Mouse (Mus musculus) testis, adult 2 months (tissue): ENCODE measurements at regions not wholly inside any gene's neighbourhood (a gene's known extent, or its start where the extent isn't known, plus 50 kb on each side); places are given as distances from the start of the nearest gene placed in this dataset.

Source experiments
- H3K27ac ChIP-seq: fragments of 200-500 bp; 2 replicates; pipeline ENCODE4 v1.5.1; 2012; ENCODE audit warnings: low read depth, low read length; ENCODE audit not compliant: control insufficient read depth, insufficient read depth
- H3K27me3 ChIP-seq: fragments of 200-500 bp; 2 replicates; pipeline ENCODE4 v1.6.1; 2012; ENCODE audit warnings: mild to moderate bottlenecking, low read length, moderate library complexity; ENCODE audit not compliant: control insufficient read depth, insufficient read depth
- H3K36me3 ChIP-seq: fragments of 200-500 bp; 2 replicates; pipeline ENCODE4 v1.6.1; 2012; ENCODE audit warnings: mild to moderate bottlenecking, low read length; ENCODE audit not compliant: control insufficient read depth, insufficient read depth
- H3K4me1 ChIP-seq: fragments of 200-500 bp; 2 replicates; pipeline ENCODE4 v1.6.1; 2012; ENCODE audit warnings: low read length; ENCODE audit not compliant: control insufficient read depth, insufficient read depth
- H3K4me3 ChIP-seq: fragments of 200-500 bp; 2 replicates; pipeline ENCODE4 v1.5.1; 2012; ENCODE audit warnings: low read depth, mild to moderate bottlenecking, low read length, moderate library complexity, mixed read lengths; ENCODE audit not compliant: control insufficient read depth
- CTCF ChIP-seq: fragments of 200-500 bp; IDR thresholded peaks from 2 replicates; pipeline ENCODE4 v1.5.1; 2012; ENCODE audit warnings: low read depth, mild to moderate bottlenecking, inconsistent platforms, low read length, moderate library complexity; ENCODE audit not compliant: control insufficient read depth, insufficient read depth, insufficient replicate concordance
- POLR2A ChIP-seq: fragments of 200-500 bp; IDR thresholded peaks from 2 replicates; pipeline ENCODE4 v1.6.1; 2012; ENCODE audit warnings: low read depth, mild to moderate bottlenecking, inconsistent platforms, low read length, moderate library complexity; ENCODE audit not compliant: control insufficient read depth

DNA sequence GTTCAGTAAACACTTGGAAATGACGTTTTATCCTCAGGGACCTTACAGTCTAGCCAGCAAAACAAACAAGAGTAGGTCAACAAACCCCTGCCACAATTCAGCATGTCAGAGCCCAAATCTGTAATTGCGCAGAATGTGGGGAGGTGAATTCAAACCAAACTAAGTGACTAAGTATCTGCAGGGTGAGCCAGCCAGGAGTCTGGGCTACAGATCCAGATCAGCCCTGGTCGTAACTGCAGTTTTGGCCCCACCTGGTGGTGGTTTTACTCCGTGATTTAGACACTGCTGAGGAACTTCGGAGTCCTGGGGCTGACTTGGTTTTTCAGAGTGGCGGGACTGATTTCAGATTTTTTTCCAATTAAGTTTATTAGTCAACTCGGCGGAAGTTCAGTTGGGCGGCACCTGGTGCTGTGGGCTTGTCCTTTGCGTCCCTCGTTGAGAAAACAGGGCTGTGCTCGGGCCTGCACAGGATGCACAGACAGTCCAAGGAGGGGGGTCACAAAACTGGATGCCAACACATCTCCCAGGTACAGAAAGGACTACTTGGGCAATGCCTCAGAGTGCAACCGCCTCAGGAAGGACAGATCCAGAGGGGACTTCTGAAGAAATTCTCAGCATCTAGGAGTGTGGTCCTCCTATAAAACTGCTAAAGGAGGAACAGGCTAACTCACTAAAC, 107.6 kb upstream of the 1700066M21Rik start:
- H3K4me1 ChIP-seq: no peaks in the 10 kb centered on the region
- H3K27ac ChIP-seq: no peak overlapping the region
- TF ChIP-seq CTCF (no peak; the same call in 1 of the 2 replicates), POLR2A (no peak)
- H3K36me3 ChIP-seq: no peaks in the 10 kb centered on the region
- no peak overlapping the region for H3K4me3 ChIP-seq
- H3K27me3 ChIP-seq: no peaks in the 10 kb centered on the region

DNA sequence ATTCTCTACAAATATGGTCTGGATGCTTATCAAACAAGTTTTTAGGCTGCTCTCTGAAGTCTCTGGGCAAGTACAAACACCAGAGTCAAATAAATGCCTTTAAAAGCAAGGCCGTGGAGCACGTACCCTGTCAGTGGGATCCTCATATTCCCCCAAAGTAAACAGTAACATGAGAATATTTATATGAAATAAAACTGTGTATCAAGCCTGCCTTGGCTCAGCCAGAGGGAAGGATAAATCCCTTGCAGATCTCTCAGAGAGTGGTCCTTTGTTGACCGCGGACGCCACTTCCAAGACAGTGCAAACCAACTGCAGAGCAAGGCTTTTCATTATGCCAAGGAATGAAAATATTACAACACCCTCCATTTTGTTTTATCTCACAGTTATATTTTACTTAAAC, 104.8 kb upstream of the 1700066M21Rik start:
- Histone ChIP-seq H3K4me1 (no peaks in the 10 kb centered on the region), H3K27ac (no peak overlapping the region), H3K4me3 (no peak overlapping the region), H3K36me3 (no peaks in the 10 kb centered on the region), H3K27me3 (no peaks in the 10 kb centered on the region)
- TF ChIP-seq POLR2A (no peak), CTCF (no peak)

DNA sequence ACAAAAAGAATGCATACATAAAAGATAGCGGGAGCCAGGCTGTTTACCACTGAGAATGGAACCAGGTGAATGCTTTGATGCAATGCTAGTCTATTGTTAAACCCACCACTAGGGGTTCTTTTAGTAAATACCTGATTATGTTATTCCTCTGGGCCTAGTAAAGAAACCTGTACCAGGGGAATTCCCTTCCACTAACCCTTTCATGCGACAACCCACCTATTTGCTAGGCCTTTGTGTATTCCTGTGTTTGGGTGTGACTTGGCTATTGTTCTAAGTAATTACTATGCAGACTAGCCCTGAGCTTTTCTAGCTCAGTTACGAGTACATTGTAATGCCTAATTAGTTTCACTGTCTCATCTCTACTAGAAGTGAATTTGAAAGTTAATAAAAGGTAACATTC, 95.9 kb upstream of the 1700066M21Rik start:
- no peak overlapping the region for H3K4me3 ChIP-seq
- H3K36me3 ChIP-seq: no peaks in the 10 kb centered on the region
- TF ChIP-seq CTCF (no peak), POLR2A (no peak)
- H3K27me3 ChIP-seq: no peaks in the 10 kb centered on the region
- H3K4me1 ChIP-seq: no peaks in the 10 kb centered on the region
- no peak overlapping the region for H3K27ac ChIP-seq

DNA sequence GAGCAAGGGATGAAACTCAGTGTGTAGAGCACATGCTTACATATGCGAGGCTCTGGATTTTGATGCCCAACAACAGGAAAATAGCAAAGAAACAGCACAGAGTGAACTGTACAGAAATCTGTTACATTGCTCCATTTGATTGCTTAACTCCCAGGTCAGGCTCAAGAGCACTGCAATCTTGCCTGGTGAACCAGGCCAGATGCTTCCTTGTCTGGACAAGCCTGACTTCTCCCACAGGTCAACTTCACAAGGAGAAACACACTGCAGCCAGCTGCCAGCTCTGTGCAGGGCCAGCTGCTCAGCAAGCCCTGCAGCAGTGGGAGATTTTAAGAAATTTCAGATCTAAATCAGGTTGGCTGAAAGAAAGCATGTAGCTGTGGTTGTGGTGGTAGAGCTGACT, 81.2 kb upstream of the 1700066M21Rik start:
- Histone ChIP-seq H3K27me3 (no peaks in the 10 kb centered on the region), H3K27ac (no peak overlapping the region), H3K4me3 (no peak overlapping the region), H3K4me1 (no peaks in the 10 kb centered on the region), H3K36me3 (no peaks in the 10 kb centered on the region)
- TF ChIP-seq CTCF (no peak), POLR2A (no peak)

DNA sequence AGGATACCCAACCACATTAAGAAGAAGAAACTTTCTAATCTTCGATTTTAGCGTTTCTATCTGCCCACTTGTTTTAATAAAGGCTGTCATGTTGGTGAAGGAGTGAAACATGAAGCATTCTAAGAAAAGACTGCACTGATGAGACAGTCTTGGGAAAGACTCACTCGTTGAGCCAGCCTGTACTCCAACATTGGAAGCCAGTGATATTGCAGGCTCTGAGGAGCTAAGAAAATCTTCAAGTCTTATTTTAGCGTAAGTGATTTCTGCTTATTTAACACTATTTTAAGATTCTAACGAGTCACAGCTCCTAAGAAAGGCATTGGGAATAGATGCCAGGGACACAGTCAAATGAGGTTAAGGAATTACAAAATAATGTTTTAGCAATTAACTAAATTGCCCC, 78.9 kb upstream of the 1700066M21Rik start:
- Histone ChIP-seq H3K36me3 (no peaks in the 10 kb centered on the region), H3K27me3 (no peaks in the 10 kb centered on the region), H3K27ac (no peak overlapping the region), H3K4me1 (no peaks in the 10 kb centered on the region), H3K4me3 (no peak overlapping the region)
- TF ChIP-seq CTCF: no peak
- no peak for TF ChIP-seq POLR2A

DNA sequence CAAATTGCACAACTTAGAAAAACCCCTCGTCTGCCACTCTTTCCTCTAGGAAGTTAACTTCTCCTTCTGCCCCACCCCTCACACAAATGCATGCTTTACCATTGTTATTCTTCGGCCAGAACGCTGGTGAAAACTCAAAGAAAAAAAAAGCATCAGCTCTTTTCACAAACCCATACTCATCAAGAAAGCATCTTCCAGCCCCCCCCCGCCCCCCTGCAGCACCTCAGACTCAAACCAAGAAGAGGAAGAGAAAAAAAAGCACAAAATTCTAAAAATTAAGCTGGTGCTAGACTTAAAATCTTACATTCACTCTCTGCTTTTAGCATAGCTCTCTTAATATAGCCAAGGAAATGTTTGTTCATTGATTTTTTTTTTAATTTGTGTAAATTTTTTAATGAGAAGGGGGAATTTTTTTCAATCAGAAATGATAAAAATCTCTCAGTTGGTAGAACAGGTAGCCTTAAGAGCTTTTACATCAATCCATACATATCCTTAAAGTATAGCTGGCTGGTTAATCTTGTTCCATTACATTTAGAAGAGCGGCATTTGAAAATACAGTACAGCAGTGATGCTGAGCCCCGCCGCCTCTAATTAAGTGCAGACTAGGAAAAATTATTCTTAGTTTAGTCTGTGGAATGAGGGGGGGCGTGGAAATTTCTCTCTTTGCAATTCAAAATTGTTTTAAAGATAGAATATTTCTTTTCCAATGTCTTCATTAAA, 76.0 kb upstream of the 1700066M21Rik start:
- H3K27me3 ChIP-seq: no peaks in the 10 kb centered on the region
- no peaks in the 10 kb centered on the region for H3K4me1 ChIP-seq
- no peak overlapping the region for H3K4me3 ChIP-seq
- TF ChIP-seq CTCF (no peak), POLR2A (no peak)
- H3K36me3 ChIP-seq: no peaks in the 10 kb centered on the region
- H3K27ac ChIP-seq: no peak overlapping the region

DNA sequence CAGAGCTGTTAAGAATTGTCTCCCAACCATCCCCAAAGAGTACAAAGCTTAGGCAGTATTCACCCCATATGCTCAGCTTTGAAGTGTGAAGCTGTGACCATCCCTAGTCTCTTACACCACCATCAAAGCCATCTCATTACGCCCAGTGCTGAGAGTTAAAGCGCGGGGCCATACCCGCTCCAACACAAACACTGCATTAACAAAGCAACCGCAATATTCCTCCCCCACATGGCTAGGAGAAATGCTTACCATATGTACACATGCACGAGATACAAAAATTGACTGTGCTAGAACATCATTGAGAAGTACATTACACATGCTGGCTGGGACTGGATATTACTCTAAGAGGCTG, 75.5 kb upstream of the 1700066M21Rik start:
- H3K4me1 ChIP-seq: no peaks in the 10 kb centered on the region
- H3K27ac ChIP-seq: no peak overlapping the region
- no peak overlapping the region for H3K4me3 ChIP-seq
- TF ChIP-seq POLR2A (no peak), CTCF (no peak)
- no peaks in the 10 kb centered on the region for H3K27me3 ChIP-seq
- H3K36me3 ChIP-seq: no peaks in the 10 kb centered on the region
